Mouse (Mus musculus): ENCODE measurements around the gene Spag6. TPM values are rescaled to one million over a fixed set of nuclear protein-coding genes. Genes with fewer than 3 reads are reported as not detected.

The Spag6 gene
- polyA plus RNA-seq, 1 experiment: 108 TPM

DNA sequence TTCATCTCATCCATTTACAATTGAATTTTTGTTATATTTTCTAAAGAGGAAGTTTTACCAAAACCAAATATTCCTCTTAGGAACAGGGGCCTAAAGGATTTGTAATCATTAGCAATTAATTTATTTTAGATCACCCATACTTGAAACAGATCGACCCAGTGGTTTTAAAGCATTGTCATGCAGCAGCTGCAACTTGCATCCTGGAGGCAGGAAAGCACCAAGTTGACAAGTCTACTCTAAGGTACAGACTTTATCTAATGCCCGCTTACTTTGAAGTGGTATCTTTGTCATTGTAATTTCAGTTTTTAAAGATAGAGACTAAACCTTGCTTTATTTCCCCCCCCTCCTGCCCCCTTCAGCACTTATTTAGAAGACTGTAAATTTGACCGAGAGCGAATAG is 20.1 kb upstream of the Spag6 start:
- Histone ChIP-seq H3K4me3 (ENCODE audit: control insufficient read depth, low read depth, low read length) (peak overlapping the region; percentile 29; the same call in 1 of the 2 replicates), H3K36me3 (ENCODE audit: control insufficient read depth, insufficient read depth, low read length) (no peaks in the 10 kb centered on the region), H3K27me3 (ENCODE audit: control insufficient read depth, insufficient read depth, low read length) (no peaks in the 10 kb centered on the region), H3K27ac (ENCODE audit: control insufficient read depth, insufficient read depth, low read depth, low read length) (no peak overlapping the region), H3K4me1 (ENCODE audit: control insufficient read depth, insufficient read depth, low read length) (peaks cover 3% of the 10 kb centered on the region)
- TF ChIP-seq POLR2A (IDR thresholded peaks at IDR 0.05; ENCODE audit: control insufficient read depth, low read depth, low read length): no peak
- TF ChIP-seq CTCF (IDR thresholded peaks at IDR 0.05; ENCODE audit: control insufficient read depth, insufficient read depth, insufficient replicate concordance, low read depth, low read length): no peak

DNA sequence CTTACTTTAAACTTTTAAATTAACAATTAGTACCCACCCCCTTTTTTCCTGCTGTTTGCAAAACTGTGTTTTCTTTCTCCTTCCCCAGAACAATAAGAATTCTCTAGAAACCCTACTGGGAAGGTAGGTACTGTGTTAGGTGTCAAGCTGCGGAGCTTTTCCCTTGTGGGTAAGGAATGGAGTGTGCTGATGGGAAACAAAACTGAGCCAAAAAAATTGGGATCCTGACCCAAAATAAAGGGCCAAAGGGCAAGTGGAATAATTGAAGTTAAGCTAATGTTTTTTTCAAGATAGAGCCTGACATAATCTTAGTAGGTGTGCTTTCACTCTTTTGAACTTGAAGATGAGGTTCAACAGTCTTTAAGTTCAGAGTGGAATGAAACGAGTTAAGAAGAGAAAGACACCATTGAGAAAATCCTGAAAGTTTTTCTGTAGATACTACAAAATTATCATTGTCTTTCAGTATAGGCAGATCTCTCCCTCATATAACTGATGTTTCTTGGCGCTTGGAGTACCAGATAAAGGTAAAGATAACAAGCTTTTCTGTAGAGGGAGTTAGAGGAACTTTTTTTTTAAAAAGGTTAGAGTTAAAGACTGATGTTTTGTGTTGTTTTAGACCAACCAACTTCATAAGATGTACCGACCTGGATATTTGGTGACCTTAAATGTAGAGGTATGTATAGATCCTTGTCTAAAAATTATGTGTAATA is 19.5 kb upstream of the Spag6 start:
- Histone ChIP-seq H3K4me3 (ENCODE audit: control insufficient read depth, low read depth, low read length) (peak overlapping the region; percentile 40; the same call in 1 of the 2 replicates), H3K27me3 (ENCODE audit: control insufficient read depth, insufficient read depth, low read length) (no peaks in the 10 kb centered on the region), H3K27ac (ENCODE audit: control insufficient read depth, insufficient read depth, low read depth, low read length) (no peak overlapping the region), H3K4me1 (ENCODE audit: control insufficient read depth, insufficient read depth, low read length) (peaks cover 3% of the 10 kb centered on the region), H3K36me3 (ENCODE audit: control insufficient read depth, insufficient read depth, low read length) (no peaks in the 10 kb centered on the region)
- TF ChIP-seq POLR2A (IDR thresholded peaks at IDR 0.05; ENCODE audit: control insufficient read depth, low read depth, low read length) (no peak), CTCF (IDR thresholded peaks at IDR 0.05; ENCODE audit: control insufficient read depth, insufficient read depth, insufficient replicate concordance, low read depth, low read length) (no peak)

DNA sequence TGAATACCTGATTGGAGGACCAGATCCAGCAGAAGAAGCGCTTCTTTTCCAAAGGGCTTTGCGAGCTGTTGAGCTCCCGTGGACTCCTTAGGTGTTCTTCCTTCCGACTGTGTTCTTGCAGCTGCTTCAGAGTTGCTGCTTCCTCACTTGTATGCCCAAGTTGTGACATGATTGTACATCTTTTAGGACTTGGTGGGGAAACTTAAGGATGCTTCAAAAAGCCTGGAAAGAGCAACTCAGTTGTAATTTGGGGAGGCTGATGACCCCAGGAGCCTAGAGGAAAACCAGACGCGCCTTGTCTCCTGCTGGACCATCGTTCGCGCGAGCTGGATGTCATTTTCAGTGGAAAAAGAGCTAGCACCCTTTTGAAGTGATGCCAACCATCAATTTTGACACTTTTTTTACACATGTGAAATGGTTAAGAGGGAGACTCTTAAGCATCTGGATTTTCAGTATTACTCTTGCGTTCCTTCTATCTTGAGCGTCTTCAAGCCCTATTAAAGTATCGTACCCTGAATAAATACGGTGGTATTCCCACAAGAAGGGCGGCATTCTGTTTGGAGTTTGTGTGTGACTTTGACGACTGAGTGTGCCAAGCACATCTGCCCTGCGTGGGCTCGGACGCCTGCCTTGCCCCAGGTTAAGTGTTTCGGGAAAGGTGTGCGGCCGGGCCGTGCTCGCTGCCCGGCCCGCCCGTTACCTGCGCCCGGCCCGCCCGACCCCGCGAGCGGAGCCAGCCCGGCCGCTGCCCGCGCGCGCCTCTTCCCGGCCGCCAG is 18.0 kb upstream of the Spag6 start:
- peak; percentile 56; the same call in 1 of the 2 replicates for TF ChIP-seq POLR2A (IDR thresholded peaks at IDR 0.05; ENCODE audit: control insufficient read depth, low read depth, low read length)
- no peak for TF ChIP-seq CTCF (IDR thresholded peaks at IDR 0.05; ENCODE audit: control insufficient read depth, insufficient read depth, insufficient replicate concordance, low read depth, low read length)
- H3K27ac ChIP-seq (ENCODE audit: control insufficient read depth, insufficient read depth, low read depth, low read length): peak overlapping the region; percentile 91
- no peaks in the 10 kb centered on the region for H3K27me3 ChIP-seq (ENCODE audit: control insufficient read depth, insufficient read depth, low read length)
- H3K36me3 ChIP-seq (ENCODE audit: control insufficient read depth, insufficient read depth, low read length): no peaks in the 10 kb centered on the region
- peak overlapping the region; percentile 84 for H3K4me3 ChIP-seq (ENCODE audit: control insufficient read depth, low read depth, low read length)
- peaks cover 8% of the 10 kb centered on the region for H3K4me1 ChIP-seq (ENCODE audit: control insufficient read depth, insufficient read depth, low read length)

DNA sequence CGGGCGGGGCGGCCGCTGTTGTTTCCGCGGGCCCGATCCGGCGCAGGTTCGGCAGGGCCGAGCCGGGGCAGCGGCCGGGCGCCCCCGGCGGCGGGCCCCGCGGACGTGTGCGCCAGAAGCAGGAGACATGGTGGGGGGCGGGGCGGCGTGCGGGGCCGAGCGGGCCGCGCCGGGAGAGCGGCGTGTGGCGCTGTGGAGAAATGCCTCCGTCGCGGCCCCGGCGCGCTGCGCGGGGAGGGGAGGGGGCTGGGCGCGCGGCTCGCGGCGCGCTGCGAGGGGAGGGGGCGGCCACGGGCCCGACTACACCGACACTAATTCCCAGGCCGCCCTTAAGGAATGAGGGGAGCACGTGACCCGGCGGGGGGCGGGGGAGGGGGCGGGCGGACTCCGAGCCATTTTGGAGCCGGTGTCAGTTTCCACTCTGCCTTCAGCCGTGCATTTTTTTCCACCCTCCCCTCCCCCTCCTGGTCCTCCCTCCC is 17.3 kb upstream of the Spag6 start:
- Histone ChIP-seq H3K36me3 (ENCODE audit: control insufficient read depth, insufficient read depth, low read length) (no peaks in the 10 kb centered on the region), H3K4me1 (ENCODE audit: control insufficient read depth, insufficient read depth, low read length) (peaks cover 13% of the 10 kb centered on the region), H3K27me3 (ENCODE audit: control insufficient read depth, insufficient read depth, low read length) (no peaks in the 10 kb centered on the region), H3K27ac (ENCODE audit: control insufficient read depth, insufficient read depth, low read depth, low read length) (peak overlapping the region; percentile 91), H3K4me3 (ENCODE audit: control insufficient read depth, low read depth, low read length) (peak overlapping the region; percentile 84)
- TF ChIP-seq POLR2A (IDR thresholded peaks at IDR 0.05; ENCODE audit: control insufficient read depth, low read depth, low read length) (no peak; the same call in 1 of the 2 replicates), CTCF (IDR thresholded peaks at IDR 0.05; ENCODE audit: control insufficient read depth, insufficient read depth, insufficient replicate concordance, low read depth, low read length) (no peak)

DNA sequence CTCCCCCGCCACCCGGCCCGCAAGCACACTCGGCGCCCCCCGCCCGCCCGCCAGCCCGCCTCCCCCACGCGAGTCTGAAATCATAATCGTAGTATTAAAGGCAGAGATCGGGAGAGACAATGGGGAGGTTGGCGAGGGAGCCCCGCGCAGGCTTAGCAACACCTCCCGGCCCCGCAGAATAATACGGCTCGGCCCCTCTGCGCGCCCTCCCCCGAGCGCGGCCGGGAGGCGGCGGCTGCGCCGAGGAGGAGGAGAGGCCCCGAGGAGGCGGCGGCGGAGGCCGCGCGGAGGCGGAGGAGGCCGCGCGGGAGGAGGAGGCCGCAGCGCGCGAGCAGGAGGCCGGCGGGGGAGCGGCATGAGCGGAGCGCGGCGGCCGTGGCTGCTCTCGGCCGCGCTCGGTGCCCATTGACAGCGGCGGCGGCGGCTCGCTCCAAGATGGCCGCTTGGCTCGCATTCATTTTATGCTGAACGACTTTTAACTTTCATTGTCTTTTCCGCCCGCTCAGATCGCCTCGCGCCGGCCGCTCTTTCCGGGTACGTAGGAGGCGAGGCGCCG is 16.8 kb upstream of the Spag6 start, which contains the start of gene Bmi1:
Gene Bmi1, plus strand, starts transcription at position 83 of the 556 bp plus-strand sequence.
- TF ChIP-seq POLR2A (IDR thresholded peaks at IDR 0.05; ENCODE audit: control insufficient read depth, low read depth, low read length): peak; percentile 43
- TF ChIP-seq CTCF (IDR thresholded peaks at IDR 0.05; ENCODE audit: control insufficient read depth, insufficient read depth, insufficient replicate concordance, low read depth, low read length): no peak
- Histone ChIP-seq H3K27me3 (ENCODE audit: control insufficient read depth, insufficient read depth, low read length) (no peaks in the 10 kb centered on the region), H3K27ac (ENCODE audit: control insufficient read depth, insufficient read depth, low read depth, low read length) (peak within 1 kb of the TSS; percentile 91)

DNA sequence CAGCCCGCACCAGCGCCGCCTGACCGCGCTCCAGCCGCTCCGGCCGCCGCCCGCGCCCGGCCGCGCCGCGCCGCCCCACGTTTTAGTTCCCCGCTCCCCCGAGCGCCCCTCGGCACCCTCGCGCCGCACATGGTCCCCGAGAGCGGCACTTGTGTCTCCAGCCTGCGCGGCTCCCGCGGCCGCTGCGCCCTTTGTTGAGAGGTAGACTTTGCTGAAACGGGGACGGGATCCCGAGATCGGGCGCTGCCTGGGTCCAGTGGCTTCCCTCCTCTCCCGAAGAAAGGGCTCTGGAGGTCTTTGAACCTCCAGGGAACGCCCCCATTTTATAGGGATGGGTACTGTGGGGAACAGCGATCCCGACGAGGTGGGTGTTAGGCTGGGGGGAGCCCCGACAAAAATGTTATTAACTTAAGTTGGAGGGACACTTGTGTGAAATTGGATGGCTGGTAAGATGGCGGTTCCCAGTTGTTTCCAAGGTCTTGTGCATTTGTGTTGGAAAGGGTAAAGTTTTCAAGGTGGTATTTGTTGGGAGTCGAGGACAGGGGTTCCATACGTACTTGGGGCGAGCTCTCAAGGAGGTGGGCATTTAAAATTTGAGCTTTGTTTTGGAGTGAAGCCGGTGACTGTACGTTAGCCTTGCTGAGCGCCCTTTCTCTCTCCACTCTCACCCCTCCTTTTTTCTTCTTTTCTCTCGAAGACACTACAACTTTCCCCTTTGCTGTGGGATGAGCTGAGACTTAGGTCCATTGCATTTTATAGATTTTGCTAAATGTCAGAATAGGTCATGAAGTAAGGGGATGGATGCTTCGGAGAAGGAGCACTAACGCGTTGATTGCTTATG is 16.0 kb upstream of the Spag6 start:
- no peaks in the 10 kb centered on the region; the same call in 1 of the 2 replicates for H3K36me3 ChIP-seq (ENCODE audit: control insufficient read depth, insufficient read depth, low read length)
- peaks cover 13% of the 10 kb centered on the region for H3K4me1 ChIP-seq (ENCODE audit: control insufficient read depth, insufficient read depth, low read length)
- TF ChIP-seq CTCF (IDR thresholded peaks at IDR 0.05; ENCODE audit: control insufficient read depth, insufficient read depth, insufficient replicate concordance, low read depth, low read length) (no peak), POLR2A (IDR thresholded peaks at IDR 0.05; ENCODE audit: control insufficient read depth, low read depth, low read length) (0 out of 2 replicates have a peak, but pooled peaks have one; percentile 16)
- H3K27me3 ChIP-seq (ENCODE audit: control insufficient read depth, insufficient read depth, low read length): no peaks in the 10 kb centered on the region
- peak overlapping the region; percentile 85 for H3K27ac ChIP-seq (ENCODE audit: control insufficient read depth, insufficient read depth, low read depth, low read length)
- peak overlapping the region; percentile 88 for H3K4me3 ChIP-seq (ENCODE audit: control insufficient read depth, low read depth, low read length)

More for the DNA sequence above, 16.8 kb upstream of the Spag6 start, which contains the start of gene Bmi1:
- Histone ChIP-seq H3K36me3 (ENCODE audit: control insufficient read depth, insufficient read depth, low read length) (no peaks in the 10 kb centered on the region), H3K4me1 (ENCODE audit: control insufficient read depth, insufficient read depth, low read length) (peaks cover 13% of the 10 kb centered on the region), H3K4me3 (ENCODE audit: control insufficient read depth, low read depth, low read length) (peak within 1 kb of the TSS; percentile 95)

All from testis, adult 2 months (tissue).